Mouse (Mus musculus) stomach, postnatal 0 days (tissue): ENCODE results near the gene Tshz2. TPM values are rescaled to one million over a fixed set of nuclear protein-coding genes. Genes with fewer than 3 reads are reported as not detected.
A peak's percentile ranks its signal among the peaks of the same experiment; 100 is the strongest.

Experiments
- ATAC-seq: fragments of 200-750 bp; cut with Nextera tagmentation; 2 replicates; pipeline ENCODE4 v1.8.0; 2017; ENCODE audit not compliant: low FRiP score, low TSS enrichment
- DNase-seq: peaks from one replicate; pipeline ENCODE4 v3.0.0-alpha.2; 2016; ENCODE audit warnings: low spot score
- H3K27ac ChIP-seq: fragments of 300-500 bp; sonication (generic); replicated peaks from 2 replicates; pipeline ENCODE4 v1.5.1; 2014; ENCODE audit warnings: mild to moderate bottlenecking, control low read depth
- H3K27me3 ChIP-seq: fragments of 300-500 bp; sonication (generic); 2 replicates; pipeline ENCODE4 v1.6.1; 2014; ENCODE audit warnings: low read length; ENCODE audit not compliant: control insufficient read depth, insufficient read depth
- H3K36me3 ChIP-seq: fragments of 300-500 bp; sonication (generic); 2 replicates; pipeline ENCODE4 v1.6.1; 2014; ENCODE audit warnings: low read length, mixed read lengths; ENCODE audit not compliant: control insufficient read depth, insufficient read depth
- H3K4me1 ChIP-seq: fragments of 300-500 bp; sonication (generic); replicated peaks from 2 replicates; pipeline ENCODE4 v1.6.1; 2014; ENCODE audit warnings: antibody characterized with exemption; ENCODE audit not compliant: control insufficient read depth, insufficient read depth
- H3K4me2 ChIP-seq: fragments of 300-500 bp; sonication (generic); replicated peaks from 2 replicates; pipeline ENCODE4 v1.6.1; 2014; ENCODE audit warnings: low read depth, mild to moderate bottlenecking, control low read depth, moderate library complexity
- H3K4me3 ChIP-seq: fragments of 300-500 bp; sonication (generic); 2 replicates; pipeline ENCODE4 v1.5.1; 2014; ENCODE audit warnings: low read depth, low read length, control low read depth
- H3K9ac ChIP-seq: fragments of 300-500 bp; sonication (generic); 2 replicates; pipeline ENCODE4 v1.6.1; 2014; ENCODE audit warnings: mild to moderate bottlenecking, low read length, control low read depth, mixed read lengths
- H3K9me3 ChIP-seq: fragments of 300-500 bp; sonication (generic); 2 replicates; pipeline ENCODE4 v1.6.1; 2016; ENCODE audit warnings: low read length; ENCODE audit not compliant: control insufficient read depth
- CTCF ChIP-seq: IDR thresholded peaks from 2 replicates; pipeline ENCODE4 v1.5.1; 2016; ENCODE audit warnings: antibody characterized with exemption, low read depth, mild to moderate bottlenecking, moderate library complexity
- EP300 ChIP-seq: optimal IDR thresholded peaks from 2 replicates; pipeline ENCODE3; 2016; ENCODE audit warnings: antibody characterized with exemption
- whole genome bisulfite sequencing: fragments of 180-500 bp; shearing (Covaris S2); extraction: QIAGEN DNeasy Blood & Tissue Kit; methylation state at CpG from one replicate; pipeline ENCODE4 v1.1.7; 2014; 5-methylcytosine and 5-hydroxymethylcytosine counted together
- polyA plus RNA-seq: library from polyadenylated mRNA; unstranded; fragments of >200 nt; fragmentation: Nextera tagmentation; extraction: Ambion mirVana; gene quantifications from 2 replicates; pipeline ENCODE4 v1.2.1, GENCODE M21; 2015

The Tshz2 gene
- polyA plus RNA-seq, 1 experiment from 2014 or later = 6.7 TPM

DNA sequence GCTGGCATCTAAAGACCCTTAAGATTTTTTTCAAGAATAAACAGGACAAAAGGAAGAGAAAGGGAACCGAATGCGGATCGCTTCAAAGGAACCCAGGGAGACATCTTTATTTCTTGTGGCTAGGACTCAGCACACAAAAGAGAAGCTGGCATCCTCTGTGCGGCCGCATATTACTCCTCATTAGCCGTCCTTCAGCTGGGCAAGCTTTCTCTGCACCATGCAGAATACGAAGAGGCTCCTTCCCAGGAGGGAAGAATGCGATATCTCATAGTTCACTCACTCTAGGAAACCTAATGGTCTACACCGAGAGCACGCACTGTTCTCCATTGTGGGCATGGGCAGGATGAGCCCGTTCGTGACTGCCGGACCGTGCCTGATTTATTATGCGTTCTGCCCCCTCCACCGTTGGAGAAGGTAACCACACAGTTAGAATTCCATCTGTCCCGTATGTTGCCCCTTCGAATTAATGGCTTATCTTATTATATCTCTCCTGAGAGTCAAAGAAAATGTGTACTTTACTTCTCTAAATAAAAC lies 89.0 kb downstream of the Tshz2 start:
- no peak for ATAC-seq
- Histone ChIP-seq H3K4me3 (no peak overlapping the region), H3K4me2 (no peak overlapping the region), H3K9me3 (no peaks in the 10 kb centered on the region), H3K27ac (no peak overlapping the region), H3K36me3 (no peaks in the 10 kb centered on the region), H3K4me1 (peaks cover 2% of the 10 kb centered on the region; the same call in 1 of the 2 replicates), H3K9ac (no peak overlapping the region), H3K27me3 (no peaks in the 10 kb centered on the region)
- 78% methylated on average over 18 of the region's 18 CpGs for WGBS
- TF ChIP-seq EP300 (no peak), CTCF (no peak)
- DNase-seq = no peak

- 64% methylated on average over 6 of the region's 6 CpGs for WGBS
- Histone ChIP-seq H3K4me2 (no peak overlapping the region), H3K9me3 (no peaks in the 10 kb centered on the region), H3K4me1 (peaks cover 2% of the 10 kb centered on the region; the same call in 1 of the 2 replicates), H3K4me3 (no peak overlapping the region), H3K36me3 (no peaks in the 10 kb centered on the region), H3K27ac (no peak overlapping the region), H3K9ac (no peak overlapping the region), H3K27me3 (no peaks in the 10 kb centered on the region)
- DNase-seq (no peak), ATAC-seq (no peak)
- TF ChIP-seq EP300 = no peak
- no peak for TF ChIP-seq CTCF
Observed at GRCm38 (mm10) chr2:169722341-169722740, 89.5 kb downstream of the Tshz2 start.

DNA sequence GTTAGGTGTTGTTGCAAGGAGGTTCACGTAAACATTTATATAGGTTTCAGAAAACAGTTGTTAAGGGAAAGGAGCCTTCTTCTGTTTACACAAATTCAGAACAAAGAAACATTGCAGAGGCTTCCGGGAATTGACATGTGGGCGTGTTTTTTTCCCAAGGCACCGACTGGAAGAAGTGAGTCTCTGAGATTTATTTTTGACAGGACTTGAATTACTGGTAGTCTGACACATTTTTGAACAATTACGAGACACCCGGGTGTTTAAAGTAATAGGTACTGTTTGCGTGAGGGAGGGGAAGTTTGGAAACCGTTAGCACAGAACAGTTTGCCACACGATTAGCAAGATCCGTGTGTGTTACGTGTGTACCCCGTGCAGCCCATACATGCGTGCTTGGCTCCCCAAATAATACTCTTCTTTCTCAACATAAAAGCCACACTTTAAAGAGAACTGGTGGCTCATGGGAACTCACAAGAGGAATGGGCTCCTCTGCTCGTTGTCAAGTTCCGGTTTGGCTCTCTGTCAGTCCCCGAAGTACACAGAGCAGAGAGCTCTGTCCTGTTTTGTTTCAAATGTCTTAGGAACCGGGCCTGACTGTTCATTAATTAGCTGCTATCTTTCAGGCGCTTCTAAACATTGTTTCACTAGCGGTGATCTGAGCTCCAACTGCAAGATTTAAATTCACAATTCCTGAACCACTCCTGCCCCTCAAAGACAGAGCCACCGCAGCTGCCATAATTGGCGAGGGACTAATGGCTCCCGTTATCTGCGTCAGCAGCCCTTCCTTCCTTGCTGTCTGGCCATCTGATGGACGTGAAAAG lies 91.0 kb downstream of the Tshz2 start:
- H3K9me3 ChIP-seq = no peaks in the 10 kb centered on the region
- 16% methylated on average over 24 of the region's 24 CpGs for WGBS
- peak overlapping the region; percentile 19; the same call in 1 of the 2 replicates for H3K4me3 ChIP-seq
- TF ChIP-seq EP300 (peak; percentile 64), CTCF (no peak)
- H3K4me1 ChIP-seq = peaks cover 2% of the 10 kb centered on the region; the same call in 1 of the 2 replicates
- DNase-seq (peak; percentile 30), ATAC-seq (peak; percentile 49; the same call in 1 of the 2 replicates)
- no peaks in the 10 kb centered on the region for H3K27me3 ChIP-seq
- H3K9ac ChIP-seq = 0 out of 2 replicates have a peak overlapping the region, but pooled peaks have one; percentile 13
- H3K36me3 ChIP-seq = no peaks in the 10 kb centered on the region
- H3K4me2 ChIP-seq = peak overlapping the region; percentile 43
- peak overlapping the region; percentile 74 for H3K27ac ChIP-seq

GRCm38 (mm10) chr2:169728651-169729280 lies 96.0 kb downstream of the Tshz2 start:
- Histone ChIP-seq H3K9ac (no peak overlapping the region), H3K4me2 (no peak overlapping the region), H3K4me3 (no peak overlapping the region), H3K4me1 (0 out of 2 replicates have a peak, but pooled peaks cover 2% of the 10 kb centered on the region), H3K36me3 (no peaks in the 10 kb centered on the region), H3K27me3 (no peaks in the 10 kb centered on the region), H3K9me3 (no peaks in the 10 kb centered on the region), H3K27ac (no peak overlapping the region)
- TF ChIP-seq CTCF (no peak), EP300 (no peak)
- whole genome bisulfite sequencing = 53% methylated on average over 16 of the region's 16 CpGs
- DNase-seq = no peak
- no peak for ATAC-seq

DNA sequence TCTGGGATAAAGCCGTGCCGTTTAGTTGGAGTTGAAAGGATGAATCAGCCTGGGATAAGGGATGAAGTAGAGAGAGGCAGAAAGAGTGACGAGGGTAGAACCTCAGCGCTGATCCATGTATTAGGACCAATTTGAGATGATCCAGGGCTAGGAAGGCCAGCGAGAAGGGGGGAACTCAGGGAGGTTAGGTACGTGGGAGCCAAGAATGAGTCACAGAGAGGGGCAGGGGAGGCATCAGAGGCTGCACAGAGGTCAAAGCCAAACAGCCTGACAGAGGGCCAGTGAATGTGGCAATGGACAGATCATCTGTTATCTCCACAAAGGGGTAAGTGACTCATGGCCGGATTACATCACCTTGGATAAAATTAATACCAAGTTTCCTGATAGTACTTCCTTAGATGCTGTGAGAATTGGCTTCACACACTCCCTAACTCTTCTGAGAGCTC lies 97.8 kb downstream of the Tshz2 start:
- no peak overlapping the region for H3K4me3 ChIP-seq
- H3K27ac ChIP-seq = no peak overlapping the region
- H3K27me3 ChIP-seq = no peaks in the 10 kb centered on the region
- H3K9me3 ChIP-seq = no peaks in the 10 kb centered on the region
- no peak overlapping the region for H3K9ac ChIP-seq
- ATAC-seq (peak; percentile 74), DNase-seq (peak; percentile 24)
- no peaks in the 10 kb centered on the region for H3K4me1 ChIP-seq
- WGBS = 42% methylated on average over 7 of the region's 7 CpGs
- H3K36me3 ChIP-seq = no peaks in the 10 kb centered on the region
- H3K4me2 ChIP-seq = no peak overlapping the region
- no peak for TF ChIP-seq EP300
- TF ChIP-seq CTCF = no peak
